Mouse (Mus musculus) spleen, adult 2 months (tissue): Measurements from ENCODE around the gene Hid1.

Experiments used
- CTCF ChIP-seq: fragments of 200-500 bp; IDR thresholded peaks from 2 replicates; pipeline ENCODE4 v1.5.1; 2011; ENCODE audit warnings: mild to moderate bottlenecking, inconsistent platforms; ENCODE audit not compliant: insufficient read depth, insufficient read length, insufficient replicate concordance; ENCODE audit errors: extremely low read depth
- POLR2A ChIP-seq: fragments of 200-500 bp; IDR thresholded peaks from 2 replicates; pipeline ENCODE4 v1.6.1; 2011; ENCODE audit warnings: low read depth, low read length, inconsistent platforms

DNA sequence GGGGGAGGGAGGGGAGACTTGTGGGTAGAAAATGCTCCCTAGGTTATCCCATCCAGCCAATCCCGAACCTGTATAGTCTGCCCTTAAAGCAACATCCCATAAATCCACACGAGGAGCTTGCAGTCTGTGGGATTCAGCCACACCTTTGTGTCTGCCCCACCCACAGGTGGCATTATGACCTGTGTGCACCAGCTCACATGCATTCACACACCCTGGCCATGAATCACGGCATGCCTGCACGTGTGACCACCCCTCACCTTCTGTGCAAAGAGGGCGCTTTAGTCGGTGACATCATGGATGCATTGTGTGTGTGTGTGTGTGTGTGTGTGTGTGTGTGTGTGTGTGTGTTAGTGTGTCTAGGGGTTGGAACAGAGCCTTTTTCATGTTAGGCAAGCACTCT, 25.7 kb downstream of the Hid1 start:
- TF ChIP-seq CTCF, result no peak
- no peak for TF ChIP-seq POLR2A
